Mouse (Mus musculus) heart, postnatal 4 days (tissue): Measurements from ENCODE around the gene Plekhh3. TPM values are rescaled to one million over a fixed set of nuclear protein-coding genes. Genes with fewer than 3 reads are reported as not detected.

Source experiments
- DNase-seq: peaks from one replicate; pipeline ENCODE4 v3.0.0; 2021
- microRNA-seq, 2 experiments: library from miRNA; unstranded; fragments of <30 nt; microRNA quantifications; one replicate each; pipeline ENCODE4 v1.2.0; 2021 to 2022
- total RNA-seq, 2 experiments: library from RNA; stranded (reverse); gene quantifications; 2 replicates each; pipeline ENCODE4 v1.2.3; 2021

Gene Plekhh3
- total RNA-seq, 2 experiments from 2014 or later, result 23.1 to 27.3 TPM

GRCm38 (mm10) chr11:101119761-101120544 is 51.2 kb downstream of the Plekhh3 start, which contains the start of the genes Retreg3 and Tubg1:
Retreg3 (minus strand) TSS chr11:101119893.
Tubg1 (plus strand) TSS chr11:101119938.
- DNase-seq, result peak; percentile 99

- DNase-seq, result no peak
Measured at GRCm38 (mm10) chr11:101119131-101119760, 51.9 kb downstream of the Plekhh3 start.

GRCm38 (mm10) chr11:101118105-101118504 is 53.0 kb downstream of the Plekhh3 start:
- DNase-seq, result no peak

GRCm38 (mm10) chr11:101115564-101115963 is 55.6 kb downstream of the Plekhh3 start:
- DNase-seq, result no peak

Small RNA genes within 50 kb of the gene (microRNA-seq; reads per million reads assigned to microRNA genes)
- gene Gm27626, result 0 reads per million in 2 experiments

Other genes with a start within 250 kb of the Plekhh3 start
- 100 to 1,000 TPM; 111 to 115 TPM for gene Stat3, start 231.8 kb downstream of the Plekhh3 start, total RNA-seq
- 100 to 1,000 TPM; 479 to 498 TPM for gene Cavin1, start 200.5 kb downstream of the Plekhh3 start, total RNA-seq
- 100 to 1,000 TPM; 112 to 115 TPM for gene Atp6v0a1, start 161.9 kb downstream of the Plekhh3 start, total RNA-seq
- 10 to 100 TPM in 1 of 2 experiments, 1 to 10 TPM in 1; 9.0 to 10.1 TPM for gene Naglu, start 101.3 kb downstream of the Plekhh3 start, total RNA-seq
- gene Hsd17b1, start 92.9 kb downstream of the Plekhh3 start, total RNA-seq, result not detected
- 10 to 100 TPM; 15.4 to 16.2 TPM for gene Coasy, start 88.8 kb downstream of the Plekhh3 start, total RNA-seq
- gene Mlx, start 84.1 kb downstream of the Plekhh3 start, total RNA-seq, result 10 to 100 TPM; 17.5 to 17.7 TPM
- 10 to 100 TPM; 11.7 to 13.6 TPM for gene Psmc3ip, start 75.9 kb downstream of the Plekhh3 start, total RNA-seq
- gene Retreg3, start 51.5 kb downstream of the Plekhh3 start, total RNA-seq, result 10 to 100 TPM; 32.1 to 32.3 TPM
- 10 to 100 TPM; 53.5 to 53.7 TPM for gene Tubg1, start 51.4 kb downstream of the Plekhh3 start, total RNA-seq
- gene Tubg2, start 15.4 kb downstream of the Plekhh3 start, total RNA-seq, result 1 to 10 TPM; 6.6 to 7.0 TPM
- 1 to 10 TPM; 1.5 to 1.6 TPM for gene Cntnap1, start 828 bp downstream of the Plekhh3 start, total RNA-seq
- gene Ccr10, start 4.1 kb upstream of the Plekhh3 start, total RNA-seq, result not detected
- 10 to 100 TPM; 14.7 to 15.0 TPM for gene Ezh1, start 55.1 kb upstream of the Plekhh3 start, total RNA-seq
- gene Ramp2, start 74.7 kb upstream of the Plekhh3 start, total RNA-seq, result 100 to 1,000 TPM; 122 to 134 TPM
- gene Vps25, start 82.4 kb upstream of the Plekhh3 start, total RNA-seq, result 10 to 100 TPM; 87.6 to 88.7 TPM
- gene Wnk4, start 89.2 kb upstream of the Plekhh3 start, total RNA-seq, result 1 to 10 TPM; 4.5 to 7.2 TPM
- gene Cntd1, start 107.7 kb upstream of the Plekhh3 start, total RNA-seq, result under 1 TPM; 0.41 to 0.47 TPM
- 10 to 100 TPM; 86.3 to 90.1 TPM for gene Coa3, start 107.8 kb upstream of the Plekhh3 start, total RNA-seq
- gene Becn1, start 130.9 kb upstream of the Plekhh3 start, total RNA-seq, result 100 to 1,000 TPM; 103 to 106 TPM
- 100 to 1,000 TPM in 1 of 2 experiments, 10 to 100 TPM in 1; 88.7 to 103 TPM for gene Psme3, start 144.9 kb upstream of the Plekhh3 start, total RNA-seq
- gene Aoc2, start 153.7 kb upstream of the Plekhh3 start, total RNA-seq, result 1 to 10 TPM; 2.9 to 3.2 TPM
- 10 to 100 TPM; 29.5 to 31.3 TPM for gene Aoc3, start 159.3 kb upstream of the Plekhh3 start, total RNA-seq
- gene G6pc, start 196.2 kb upstream of the Plekhh3 start, total RNA-seq, result not detected
- 10 to 100 TPM; 25.0 to 27.1 TPM for gene Aarsd1, start 246.3 kb upstream of the Plekhh3 start, total RNA-seq